Mouse (Mus musculus): ENCODE measurements around the gene Exo1. TPM values are rescaled to one million over a fixed set of nuclear protein-coding genes. Genes with fewer than 3 reads are reported as not detected.
A peak's percentile ranks its signal among the peaks of the same experiment; 100 is the strongest.

The Exo1 gene
- polyA plus RNA-seq, 1 experiment from 2014 or later, result 22.4 TPM

- 60% methylated on average over 5 of the region's 5 CpGs for WGBS
- no peak for ATAC-seq (replicated peaks; ENCODE audit: insufficient number of reproducible peaks, insufficient read depth, low FRiP score, low read depth)
- H3K4me3 ChIP-seq, result no peak overlapping the region
- no peak overlapping the region for H3K4me2 ChIP-seq
- H3K4me1 ChIP-seq (replicated peaks), result no peaks in the 10 kb centered on the region
- H3K9me3 ChIP-seq (replicated peaks), result no peaks in the 10 kb centered on the region
- no peaks in the 10 kb centered on the region for H3K27me3 ChIP-seq
- H3K9ac ChIP-seq, result no peak overlapping the region
- H3K27ac ChIP-seq, result no peak overlapping the region
- no peaks in the 10 kb centered on the region for H3K36me3 ChIP-seq
These were observed 33.4 kb downstream of the Exo1 start for GRCm38 (mm10) chr1:175913728-175914303.

- ATAC-seq (replicated peaks; ENCODE audit: insufficient number of reproducible peaks, insufficient read depth, low FRiP score, low read depth), result no peak
- no peaks in the 10 kb centered on the region for H3K9me3 ChIP-seq (replicated peaks)
- no peak within 1 kb of the TSS for H3K9ac ChIP-seq
- H3K4me2 ChIP-seq, result no peak within 1 kb of the TSS
- no peaks in the 10 kb centered on the region for H3K27me3 ChIP-seq
- 83% methylated on average over 9 of the region's 9 CpGs for WGBS
- H3K4me3 ChIP-seq, result no peak within 1 kb of the TSS
- no peaks in the 10 kb centered on the region for H3K36me3 ChIP-seq
- no peak within 1 kb of the TSS for H3K27ac ChIP-seq
- H3K4me1 ChIP-seq (replicated peaks), result no peaks in the 10 kb centered on the region
These were observed 39.6 kb downstream of the Exo1 start, which contains the start of gene Gm38100 for GRCm38 (mm10) chr1:175920029-175920428. Gene Gm38100 (plus strand): TSS chr1:175920329.

- Histone ChIP-seq H3K4me1 (replicated peaks) (no peaks in the 10 kb centered on the region), H3K9ac (no peak overlapping the region), H3K27me3 (no peaks in the 10 kb centered on the region), H3K4me3 (no peak overlapping the region), H3K4me2 (no peak overlapping the region), H3K27ac (no peak overlapping the region), H3K36me3 (no peaks in the 10 kb centered on the region), H3K9me3 (replicated peaks) (no peaks in the 10 kb centered on the region)
- 77% methylated on average over 8 of the region's 8 CpGs for WGBS
- no peak; the same call in 1 of the 2 replicates for ATAC-seq (replicated peaks; ENCODE audit: insufficient number of reproducible peaks, insufficient read depth, low FRiP score, low read depth)
These were observed 40.7 kb downstream of the Exo1 start for GRCm38 (mm10) chr1:175921091-175921490.

GRCm38 (mm10) chr1:175923848-175924787, 43.7 kb downstream of the Exo1 start:
- H3K4me1 ChIP-seq (replicated peaks), result no peaks in the 10 kb centered on the region
- H3K9ac ChIP-seq, result no peak overlapping the region
- WGBS, result 47% methylated on average over 7 of the region's 7 CpGs
- H3K9me3 ChIP-seq (replicated peaks), result no peaks in the 10 kb centered on the region
- H3K4me3 ChIP-seq, result no peak overlapping the region
- no peak overlapping the region for H3K27ac ChIP-seq
- no peak overlapping the region for H3K4me2 ChIP-seq
- no peak for ATAC-seq (replicated peaks; ENCODE audit: insufficient number of reproducible peaks, insufficient read depth, low FRiP score, low read depth)
- H3K36me3 ChIP-seq, result no peaks in the 10 kb centered on the region
- H3K27me3 ChIP-seq, result no peaks in the 10 kb centered on the region

- H3K36me3 ChIP-seq, result no peaks in the 10 kb centered on the region
- no peak overlapping the region for H3K27ac ChIP-seq
- no peak overlapping the region for H3K4me2 ChIP-seq
- ATAC-seq (replicated peaks; ENCODE audit: insufficient number of reproducible peaks, insufficient read depth, low FRiP score, low read depth), result no peak
- H3K9ac ChIP-seq, result no peak overlapping the region
- no peaks in the 10 kb centered on the region for H3K27me3 ChIP-seq
- no peak overlapping the region for H3K4me3 ChIP-seq
- no peaks in the 10 kb centered on the region for H3K4me1 ChIP-seq (replicated peaks)
- 91% methylated on average over 5 of the region's 5 CpGs for WGBS
- no peaks in the 10 kb centered on the region for H3K9me3 ChIP-seq (replicated peaks)
These were observed 51.0 kb downstream of the Exo1 start for GRCm38 (mm10) chr1:175931391-175931790.

GRCm38 (mm10) chr1:175936282-175936737, 55.9 kb downstream of the Exo1 start:
- Histone ChIP-seq H3K9ac (peak overlapping the region; percentile 42; the same call in 1 of the 2 replicates), H3K27ac (no peak overlapping the region), H3K4me2 (peak overlapping the region; percentile 57), H3K4me3 (peak overlapping the region; percentile 30), H3K4me1 (replicated peaks) (no peaks in the 10 kb centered on the region), H3K27me3 (no peaks in the 10 kb centered on the region), H3K9me3 (replicated peaks) (no peaks in the 10 kb centered on the region), H3K36me3 (no peaks in the 10 kb centered on the region)
- ATAC-seq (replicated peaks; ENCODE audit: insufficient number of reproducible peaks, insufficient read depth, low FRiP score, low read depth), result no peak
- 6% methylated on average over 11 of the region's 11 CpGs for WGBS

- Histone ChIP-seq H3K4me2 (no peak overlapping the region), H3K36me3 (no peaks in the 10 kb centered on the region), H3K4me3 (no peak overlapping the region), H3K27ac (no peak overlapping the region), H3K9ac (no peak overlapping the region), H3K9me3 (replicated peaks) (no peaks in the 10 kb centered on the region), H3K27me3 (no peaks in the 10 kb centered on the region), H3K4me1 (replicated peaks) (no peaks in the 10 kb centered on the region)
- no peak for ATAC-seq (replicated peaks; ENCODE audit: insufficient number of reproducible peaks, insufficient read depth, low FRiP score, low read depth)
- 75% methylated on average over 3 of the region's 3 CpGs for WGBS
These were observed 58.4 kb downstream of the Exo1 start for GRCm38 (mm10) chr1:175938731-175939130.

GRCm38 (mm10) chr1:175943168-175943567, 62.8 kb downstream of the Exo1 start:
- H3K27me3 ChIP-seq, result no peaks in the 10 kb centered on the region
- no peak overlapping the region for H3K9ac ChIP-seq
- H3K36me3 ChIP-seq, result no peaks in the 10 kb centered on the region
- no peak overlapping the region for H3K4me2 ChIP-seq
- ATAC-seq (replicated peaks; ENCODE audit: insufficient number of reproducible peaks, insufficient read depth, low FRiP score, low read depth), result no peak
- 77% methylated on average over 7 of the region's 7 CpGs for whole genome bisulfite sequencing
- H3K4me1 ChIP-seq (replicated peaks), result no peaks in the 10 kb centered on the region
- no peak overlapping the region for H3K4me3 ChIP-seq
- H3K9me3 ChIP-seq (replicated peaks), result no peaks in the 10 kb centered on the region
- H3K27ac ChIP-seq, result no peak overlapping the region

- no peaks in the 10 kb centered on the region for H3K36me3 ChIP-seq
- no peaks in the 10 kb centered on the region for H3K27me3 ChIP-seq
- WGBS, result 58% methylated on average over 4 of the region's 4 CpGs
- H3K4me1 ChIP-seq (replicated peaks), result no peaks in the 10 kb centered on the region
- H3K9ac ChIP-seq, result no peak overlapping the region
- no peak for ATAC-seq (replicated peaks; ENCODE audit: insufficient number of reproducible peaks, insufficient read depth, low FRiP score, low read depth)
- no peak overlapping the region for H3K4me3 ChIP-seq
- H3K4me2 ChIP-seq, result no peak overlapping the region
- no peak overlapping the region for H3K27ac ChIP-seq
- H3K9me3 ChIP-seq (replicated peaks), result no peaks in the 10 kb centered on the region
These were observed 66.4 kb downstream of the Exo1 start for GRCm38 (mm10) chr1:175946718-175947315.

- no peaks in the 10 kb centered on the region for H3K36me3 ChIP-seq
- no peaks in the 10 kb centered on the region for H3K27me3 ChIP-seq
- no peak overlapping the region for H3K4me3 ChIP-seq
- no peak for ATAC-seq (replicated peaks; ENCODE audit: insufficient number of reproducible peaks, insufficient read depth, low FRiP score, low read depth)
- 73% methylated on average over 3 of the region's 3 CpGs for WGBS
- no peak overlapping the region for H3K4me2 ChIP-seq
- H3K4me1 ChIP-seq (replicated peaks), result no peaks in the 10 kb centered on the region
- H3K27ac ChIP-seq, result no peak overlapping the region
- H3K9me3 ChIP-seq (replicated peaks), result no peaks in the 10 kb centered on the region
- no peak overlapping the region for H3K9ac ChIP-seq
These were observed 70.0 kb downstream of the Exo1 start for GRCm38 (mm10) chr1:175950421-175950820.

GRCm38 (mm10) chr1:175950851-175951250, 70.5 kb downstream of the Exo1 start:
- Histone ChIP-seq H3K27ac (no peak overlapping the region), H3K27me3 (no peaks in the 10 kb centered on the region), H3K36me3 (no peaks in the 10 kb centered on the region), H3K9me3 (replicated peaks) (no peaks in the 10 kb centered on the region), H3K4me3 (no peak overlapping the region), H3K9ac (no peak overlapping the region), H3K4me2 (no peak overlapping the region), H3K4me1 (replicated peaks) (no peaks in the 10 kb centered on the region)
- no peak for ATAC-seq (replicated peaks; ENCODE audit: insufficient number of reproducible peaks, insufficient read depth, low FRiP score, low read depth)
- 90% methylated on average over 2 of the region's 2 CpGs for WGBS
